Comparison of ENCODE assay signal across 10 mouse cellular contexts in genomic region chr7:4145552-4146190, GRCm38 (mm10). TPM values are rescaled to one million over a fixed set of nuclear protein-coding genes. Genes with fewer than 3 reads are reported as not detected.
DNase-seq lines count a peak whose midpoint lies in the region; ATAC-seq lines count a peak whose summit lies in the region.
"Had no signal": no experiment of that assay in that cellular context is flagged by ENCODE, and none has a peak within 500 bp of the region (broad histone marks: within the 10 kb centered on the region; RNA-seq: fewer than 3 reads in every experiment).

No protein-coding gene starts in this region.

- H3K9ac ChIP-seq in neural tube, embryonic 15.5 days (replicated peaks), result no peak overlapping the region
- H3K9ac ChIP-seq: hindbrain, embryonic 15.5 days; neural tube, embryonic 13.5 days had no signal

- H3K9me3 ChIP-seq in neural tube, embryonic 15.5 days (replicated peaks), result no peaks in the 10 kb centered on the region
- H3K9me3 ChIP-seq: hindbrain, embryonic 15.5 days; neural tube, embryonic 13.5 days had no signal

- no peak overlapping the region for H3K4me3 ChIP-seq in neural tube, embryonic 15.5 days (replicated peaks)
- H3K4me3 ChIP-seq: hindbrain, embryonic 15.5 days; neural tube, embryonic 13.5 days had no signal

- no peaks in the 10 kb centered on the region for H3K27me3 ChIP-seq in neural tube, embryonic 15.5 days (replicated peaks)
- H3K27me3 ChIP-seq: hindbrain, embryonic 15.5 days had no signal

- ATAC-seq in neural tube, embryonic 15.5 days (ENCODE audit: low FRiP score), result no peak

- intact Hi-C loops in heart, postnatal 36 days (cut with DNase I), result loop anchor here (10.0 kb wide), 2 partner anchors 521 to 779 kb away; partner anchors contain the start of genes Nat14, Prpf31, Ssc5d and Tfpt

- 67% methylated on average over 6 of the region's 6 CpGs for WGBS in neural tube, embryonic 15.5 days

- no peak overlapping the region for H3K27ac ChIP-seq in neural tube, embryonic 15.5 days (replicated peaks)
- H3K27ac ChIP-seq: hindbrain, embryonic 15.5 days; neural tube, embryonic 13.5 days had no signal

- peaks cover 76% of the 10 kb centered on the region for H3K36me3 ChIP-seq in neural tube, embryonic 15.5 days

- peaks cover 27% of the 10 kb centered on the region for H3K4me1 ChIP-seq in neural tube, embryonic 15.5 days

- H3K4me2 ChIP-seq in neural tube, embryonic 15.5 days, result no peak overlapping the region
- H3K4me2 ChIP-seq: hindbrain, embryonic 15.5 days; neural tube, embryonic 13.5 days had no signal

- DNase-seq in embryo, embryonic 10 days (ENCODE audit: low spot score), result peak; percentile 68
- no peak for DNase-seq in embryo, embryonic 9.5 days (ENCODE audit: extremely low spot score)
- peak; percentile 37 for DNase-seq in neural tube, embryonic 10.5 days (ENCODE audit: extremely low spot score, low spot score)
- peak; percentile 74 for DNase-seq in brain, adult 2 months (ENCODE audit: low read depth, low spot score)
- DNase-seq in heart, postnatal 36 days, result peak; percentile 60 to 65
- DNase-seq in lung, postnatal 25 days (ENCODE audit: low spot score), result peak; percentile 63
- peak; percentile 69 for DNase-seq in thymus, postnatal 25 days

RNA-seq across cellular contexts. Expression of gene Leng9, which starts 4.5 kb away (rescaled TPM):
- polyA plus RNA-seq in neural tube, embryonic 15.5 days (2015; fragmentation: Nextera tagmentation; extraction: Ambion mirVana), result 6.6 TPM in 2 replicates
- total RNA-seq in heart, postnatal 36 days (2021), result 1 to 10 TPM; 2.4 to 3.6 TPM

RNA-seq across cellular contexts. Expression of gene Leng8, which starts 8.8 kb away (rescaled TPM):
- 71.3 and 77.4 TPM in 2 replicates for polyA plus RNA-seq in neural tube, embryonic 15.5 days (2015; fragmentation: Nextera tagmentation; extraction: Ambion mirVana)
- 10 to 100 TPM; 30.4 to 45.7 TPM for total RNA-seq in heart, postnatal 36 days (2021)

RNA-seq across cellular contexts. Expression of gene Cdc42ep5, which starts 19.0 kb away (rescaled TPM):
- 7.9 and 15.5 TPM in 2 replicates for polyA plus RNA-seq in neural tube, embryonic 15.5 days (2015; fragmentation: Nextera tagmentation; extraction: Ambion mirVana)
- 1 to 10 TPM; 4.6 to 6.2 TPM for total RNA-seq in heart, postnatal 36 days (2021)

RNA-seq across cellular contexts. Expression of gene Ttyh1, which starts 26.5 kb away (rescaled TPM):
- polyA plus RNA-seq in neural tube, embryonic 15.5 days (2015; fragmentation: Nextera tagmentation; extraction: Ambion mirVana), result 127 and 155 TPM in 2 replicates
- total RNA-seq in heart, postnatal 36 days (2021), result 1 to 10 TPM in 1 of 2 experiments, under 1 TPM in 1; 0.89 to 2.6 TPM
